Comparison of ENCODE assay signal across 8 mouse cellular contexts in the genomic region with DNA sequence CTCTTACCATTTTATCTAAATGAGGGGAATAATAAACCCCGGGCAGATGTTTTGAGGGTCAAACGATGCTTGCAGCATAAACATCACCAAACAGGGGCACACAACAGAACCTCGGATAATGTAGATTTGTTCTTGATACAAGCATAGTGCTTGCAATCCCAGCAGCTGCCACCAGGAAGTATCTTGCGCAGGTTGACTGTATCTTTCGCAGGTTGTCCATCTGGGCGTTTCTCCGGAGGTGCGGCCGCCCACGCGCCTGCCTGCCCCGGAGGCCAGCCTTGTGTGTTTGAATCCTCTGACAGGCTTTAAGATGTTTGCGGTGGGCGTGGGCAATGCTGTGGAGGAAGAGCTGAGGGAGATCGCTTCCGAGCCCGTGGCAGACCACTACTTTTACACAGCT. TPM values are rescaled to one million over a fixed set of nuclear protein-coding genes. Genes with fewer than 3 reads are reported as not detected.
DNase-seq lines count a peak whose midpoint lies in the region; ATAC-seq and TF ChIP-seq lines count a peak whose summit lies in the region.

No protein-coding gene starts in this region.

- ATAC-seq in neural tube, embryonic 15.5 days (ENCODE audit: low FRiP score): no peak
- ATAC-seq in common myeloid progenitor, adult 5-6 weeks (replicated peaks; ENCODE audit: low read depth, poor library complexity, severe bottlenecking): peak; percentile 80
- no peak for ATAC-seq in lung, embryonic 14.5 days (ENCODE audit: insufficient read depth)

- WGBS in neural tube, embryonic 15.5 days: 49% methylated on average over 17 of the region's 17 CpGs
- WGBS in lung, embryonic 14.5 days: 25% methylated on average over 17 of the region's 17 CpGs

- H3K9ac ChIP-seq in neural tube, embryonic 15.5 days (replicated peaks): no peak overlapping the region
- H3K9ac ChIP-seq in lung, embryonic 14.5 days: no peak overlapping the region

- H3K4me2 ChIP-seq in neural tube, embryonic 15.5 days: no peak overlapping the region
- H3K4me2 ChIP-seq in lung, embryonic 14.5 days: no peak overlapping the region

- H3K27me3 ChIP-seq in neural tube, embryonic 15.5 days (replicated peaks): peaks cover 5% of the 10 kb centered on the region; the same call in 1 of the 2 replicates
- H3K27me3 ChIP-seq in lung, embryonic 14.5 days (ENCODE audit: insufficient read depth, low read length): no peaks in the 10 kb centered on the region

- H3K4me1 ChIP-seq in neural tube, embryonic 15.5 days: no peaks in the 10 kb centered on the region
- no peaks in the 10 kb centered on the region for H3K4me1 ChIP-seq in lung, embryonic 14.5 days (ENCODE audit: insufficient read depth)

- no peaks in the 10 kb centered on the region for H3K36me3 ChIP-seq in neural tube, embryonic 15.5 days
- no peaks in the 10 kb centered on the region for H3K36me3 ChIP-seq in lung, embryonic 14.5 days (ENCODE audit: insufficient read depth)

- peak; percentile 59 for TF ChIP-seq CTCF in lung, embryonic 14.5 days (IDR thresholded peaks at IDR 0.05; ENCODE audit: low read depth)

- intact Hi-C loops in gastrocnemius, postnatal 36 days (cut with DNase I): no loop called here

- no peaks in the 10 kb centered on the region for H3K9me3 ChIP-seq in neural tube, embryonic 15.5 days (replicated peaks)
- no peaks in the 10 kb centered on the region for H3K9me3 ChIP-seq in lung, embryonic 14.5 days (ENCODE audit: low read depth, low read length)

- H3K4me3 ChIP-seq in neural tube, embryonic 15.5 days (replicated peaks): no peak overlapping the region
- no peak overlapping the region for H3K4me3 ChIP-seq in lung, embryonic 14.5 days (ENCODE audit: low read depth, low read length)

- DNase-seq in embryo, embryonic 10 days (ENCODE audit: low spot score): peak; percentile 48
- no peak for DNase-seq in embryo, embryonic 9.5 days (ENCODE audit: extremely low spot score)
- peak; percentile 25 for DNase-seq in neural tube, embryonic 10.5 days (ENCODE audit: extremely low spot score, low spot score)
- DNase-seq in lung, embryonic 14.5 days: peak; percentile 55
- DNase-seq in gastrocnemius, postnatal 36 days: no peak
- no peak for DNase-seq in layer of hippocampus, postnatal 36 days

- no peak overlapping the region for H3K27ac ChIP-seq in neural tube, embryonic 15.5 days (replicated peaks)
- H3K27ac ChIP-seq in lung, embryonic 14.5 days (ENCODE audit: low read depth): no peak overlapping the region

RNA-seq across cellular contexts. Expression of a gene that starts 8.3 kb away (rescaled TPM):
- polyA plus RNA-seq in neural tube, embryonic 15.5 days (2015; fragmentation: Nextera tagmentation; extraction: Ambion mirVana): 3.0 and 10.8 TPM in 2 replicates
- total RNA-seq in common myeloid progenitor, adult 5-6 weeks (2017): not detected in 2 replicates
- polyA plus RNA-seq in lung, embryonic 14.5 days (2014; fragmentation: Nextera tagmentation; extraction: Ambion mirVana): not detected in 2 replicates
- not detected for total RNA-seq in gastrocnemius, postnatal 36 days (2021)
- total RNA-seq in layer of hippocampus, postnatal 36 days (2021): 1 to 10 TPM; 1.4 to 1.5 TPM

RNA-seq across cellular contexts. Expression of a gene that starts 39.6 kb away (rescaled TPM):
- polyA plus RNA-seq in neural tube, embryonic 15.5 days (2015; fragmentation: Nextera tagmentation; extraction: Ambion mirVana): 29.8 and 64.3 TPM in 2 replicates
- 106 and 110 TPM in 2 replicates for total RNA-seq in common myeloid progenitor, adult 5-6 weeks (2017)
- 39.1 and 42.5 TPM in 2 replicates for polyA plus RNA-seq in lung, embryonic 14.5 days (2014; fragmentation: Nextera tagmentation; extraction: Ambion mirVana)
- 1 to 10 TPM; 4.4 to 7.9 TPM for total RNA-seq in gastrocnemius, postnatal 36 days (2021)
- 10 to 100 TPM; 30.3 to 31.0 TPM for total RNA-seq in layer of hippocampus, postnatal 36 days (2021)

Comparison
In these comparisons a context has a peak if more than half of its experiments do, and no peak if none do; other contexts are left out.
1. DNase-seq: peak in embryo, embryonic 10 days (single experiment), neural tube, embryonic 10.5 days (single experiment) and lung, embryonic 14.5 days (single experiment); none in embryo, embryonic 9.5 days (single experiment), gastrocnemius, postnatal 36 days (0 of 2) and layer of hippocampus, postnatal 36 days (0 of 2).